In genomic region chr6:120932597-120932996, GRCm38 (mm10) we compare ENCODE assay signal across 16 mouse cellular contexts. TPM values are rescaled to one million over a fixed set of nuclear protein-coding genes. Genes with fewer than 3 reads are reported as not detected.
A peak's percentile ranks its signal among the peaks of the same experiment; 100 is the strongest.
DNase-seq lines count a peak whose midpoint lies in the region; ATAC-seq and TF ChIP-seq lines count a peak whose summit lies in the region.
"Had no signal": no experiment of that assay in that cellular context is flagged by ENCODE, and none has a peak within 500 bp of the region (broad histone marks: within the 10 kb centered on the region; RNA-seq: fewer than 3 reads in every experiment).

No protein-coding gene starts in this region.

- in situ Hi-C loops in ES-E14 (cut with MboI; ENCODE audit: low sequenced_read_pairs in 2 of 2, unreplicated experiment in 2 of 2) = no loop called here

- no peak for TF ChIP-seq CTCF in heart, postnatal 0 days (IDR thresholded peaks at IDR 0.05; ENCODE audit: low read depth)
- no peak; the same call in 1 of the 2 replicates for TF ChIP-seq CTCF in thymus, adult 2 months (IDR thresholded peaks at IDR 0.05; ENCODE audit: borderline replicate concordance, control insufficient read depth, extremely low read depth, insufficient read depth, low read length, poor library complexity)

- H3K9me3 ChIP-seq in ES-E14 (ENCODE audit: control insufficient read depth, insufficient read depth, low read depth, low read length) = no peaks in the 10 kb centered on the region
- H3K9me3 ChIP-seq in heart, postnatal 0 days (replicated peaks; ENCODE audit: control insufficient read depth, low read length) = no peaks in the 10 kb centered on the region
- H3K9me3 ChIP-seq in midbrain, embryonic 11.5 days (ENCODE audit: control insufficient read depth, low read length) = no peaks in the 10 kb centered on the region
- no peaks in the 10 kb centered on the region for H3K9me3 ChIP-seq in hindbrain, embryonic 12.5 days (replicated peaks)
- H3K9me3 ChIP-seq: forebrain, embryonic 12.5 days; heart, embryonic 15.5 days; limb, embryonic 13.5 days; lung, embryonic 15.5 days; megakaryocyte, embryonic 14.5 days had no signal

- TF ChIP-seq POLR2A in thymus, adult 2 months (IDR thresholded peaks at IDR 0.05; ENCODE audit: control insufficient read depth, extremely low read depth, insufficient read depth, low read length, poor library complexity) = 0 out of 2 replicates have a peak, but pooled peaks have one; percentile 52

- H3K27ac ChIP-seq in ES-E14 (ENCODE audit: insufficient read depth, low read depth, low read length, poor library complexity, severe bottlenecking) = no peak overlapping the region
- peak overlapping the region; percentile 47; the same call in 1 of the 2 replicates for H3K27ac ChIP-seq in heart, postnatal 0 days (ENCODE audit: low read depth)
- peak overlapping the region; percentile 90 for H3K27ac ChIP-seq in thymus, adult 2 months (ENCODE audit: control insufficient read depth, insufficient read depth, low read length)
- H3K27ac ChIP-seq in midbrain, embryonic 11.5 days (ENCODE audit: low read depth, low read length) = no peak overlapping the region
- H3K27ac ChIP-seq in hindbrain, embryonic 12.5 days = no peak overlapping the region
- H3K27ac ChIP-seq: forebrain, embryonic 12.5 days; heart, embryonic 15.5 days; limb, embryonic 13.5 days; lung, embryonic 15.5 days had no signal

- no peak for TF ChIP-seq EP300 in heart, postnatal 0 days (IDR thresholded peaks at IDR 0.05; ENCODE audit: low read depth)

- no peak overlapping the region for H3K4me3 ChIP-seq in ES-E14 (ENCODE audit: insufficient read depth in 1 of 2, low read depth in 1 of 2, low read length in 2 of 2, poor library complexity in 1 of 2, severe bottlenecking in 1 of 2)
- no peak overlapping the region for H3K4me3 ChIP-seq in heart, postnatal 0 days (ENCODE audit: low read depth, low read length)
- peak overlapping the region; percentile 34 for H3K4me3 ChIP-seq in thymus, adult 2 months (ENCODE audit: control insufficient read depth, insufficient read depth, low read length)
- no peak overlapping the region for H3K4me3 ChIP-seq in midbrain, embryonic 11.5 days (ENCODE audit: low read depth, low read length)
- H3K4me3 ChIP-seq in hindbrain, embryonic 12.5 days = no peak overlapping the region
- H3K4me3 ChIP-seq: forebrain, embryonic 12.5 days; heart, embryonic 15.5 days; limb, embryonic 13.5 days; lung, embryonic 15.5 days; megakaryocyte, embryonic 14.5 days had no signal

- 28% methylated on average over 12 of the region's 12 CpGs for whole genome bisulfite sequencing in heart, postnatal 0 days
- WGBS in thymus, adult 2 months = 62% methylated on average over 12 of the region's 12 CpGs
- WGBS in midbrain, embryonic 11.5 days = 93% methylated on average over 12 of the region's 12 CpGs
- WGBS in hindbrain, embryonic 12.5 days = 93% methylated on average over 12 of the region's 12 CpGs

- H3K4me2 ChIP-seq in heart, postnatal 0 days (ENCODE audit: low read depth, low read length) = no peak overlapping the region; the same call in 1 of the 2 replicates
- H3K4me2 ChIP-seq in midbrain, embryonic 11.5 days = no peak overlapping the region
- H3K4me2 ChIP-seq in hindbrain, embryonic 12.5 days (replicated peaks) = no peak overlapping the region
- H3K4me2 ChIP-seq: forebrain, embryonic 12.5 days; heart, embryonic 15.5 days; limb, embryonic 13.5 days; lung, embryonic 15.5 days had no signal

- peak; percentile 83 for DNase-seq in CD4-positive, CD25-positive, alpha-beta regulatory T cell, adult 2 months (ENCODE audit: low read depth, low spot score)
- no peak for DNase-seq in ES-E14 (ENCODE audit: low read depth, low spot score)
- peak; percentile 60 for DNase-seq in heart, postnatal 0 days (ENCODE audit: low spot score)
- peak; percentile 77 for DNase-seq in thymus, adult 2 months
- no peak for DNase-seq in midbrain, embryonic 11.5 days (ENCODE audit: low spot score, missing footprints)
- no peak for DNase-seq in left cerebral cortex, adult 8-10 months (ENCODE audit: low spot score in 2 of 2)
- no peak for DNase-seq in testis, postnatal 10 days (ENCODE audit: low spot score)
- DNase-seq: cerebellum, adult 18-20 months; kidney, postnatal 25 days had no signal

- ATAC-seq in heart, postnatal 0 days (ENCODE audit: insufficient read depth, low read depth) = peak; percentile 25; the same call in 1 of the 2 replicates
- no peak for ATAC-seq in midbrain, embryonic 11.5 days (ENCODE audit: low FRiP score)
- no peak for ATAC-seq in hindbrain, embryonic 12.5 days (ENCODE audit: low FRiP score)
- ATAC-seq: intestine, embryonic 16.5 days had no signal

- peaks cover 3% of the 10 kb centered on the region; the same call in 1 of the 2 replicates for H3K36me3 ChIP-seq in ES-E14 (ENCODE audit: control insufficient read depth, insufficient read depth, low read length, poor library complexity, severe bottlenecking)
- peaks cover 52% of the 10 kb centered on the region for H3K36me3 ChIP-seq in heart, postnatal 0 days (replicated peaks; ENCODE audit: control insufficient read depth, insufficient read depth, low read length)
- no peaks in the 10 kb centered on the region for H3K36me3 ChIP-seq in thymus, adult 2 months (ENCODE audit: control insufficient read depth, insufficient read depth, low read length)
- peaks cover 4% of the 10 kb centered on the region; the same call in 1 of the 2 replicates for H3K36me3 ChIP-seq in midbrain, embryonic 11.5 days (ENCODE audit: control insufficient read depth, insufficient read depth, low read length)
- H3K36me3 ChIP-seq in hindbrain, embryonic 12.5 days = peaks cover 39% of the 10 kb centered on the region

- no peaks in the 10 kb centered on the region for H3K4me1 ChIP-seq in ES-E14 (ENCODE audit: control insufficient read depth in 2 of 2, insufficient read depth in 2 of 2, low read length in 2 of 2, poor library complexity in 1 of 2)
- peaks cover 6% of the 10 kb centered on the region for H3K4me1 ChIP-seq in heart, postnatal 0 days (ENCODE audit: control insufficient read depth, insufficient read depth)
- H3K4me1 ChIP-seq in thymus, adult 2 months (replicated peaks; ENCODE audit: control insufficient read depth, insufficient read depth, low read length) = peaks cover 79% of the 10 kb centered on the region
- H3K4me1 ChIP-seq in midbrain, embryonic 11.5 days (ENCODE audit: control insufficient read depth, insufficient read depth, low read length) = no peaks in the 10 kb centered on the region
- no peaks in the 10 kb centered on the region for H3K4me1 ChIP-seq in hindbrain, embryonic 12.5 days
- H3K4me1 ChIP-seq: forebrain, embryonic 12.5 days; lung, embryonic 15.5 days had no signal

- no peak overlapping the region for H3K9ac ChIP-seq in ES-E14 (ENCODE audit: insufficient read depth, low read depth, low read length, poor library complexity, severe bottlenecking)
- no peak overlapping the region for H3K9ac ChIP-seq in heart, postnatal 0 days (replicated peaks; ENCODE audit: low read depth, low read length)
- no peak overlapping the region for H3K9ac ChIP-seq in midbrain, embryonic 11.5 days (ENCODE audit: low read length)
- no peak overlapping the region for H3K9ac ChIP-seq in hindbrain, embryonic 12.5 days
- H3K9ac ChIP-seq: forebrain, embryonic 12.5 days; heart, embryonic 15.5 days; limb, embryonic 13.5 days; lung, embryonic 15.5 days had no signal

- no peaks in the 10 kb centered on the region for H3K27me3 ChIP-seq in heart, postnatal 0 days (ENCODE audit: control insufficient read depth, insufficient read depth, low read length)
- H3K27me3 ChIP-seq in thymus, adult 2 months (ENCODE audit: control insufficient read depth, insufficient read depth, low read length) = no peaks in the 10 kb centered on the region
- H3K27me3 ChIP-seq in midbrain, embryonic 11.5 days (ENCODE audit: control insufficient read depth, insufficient read depth, low read length) = no peaks in the 10 kb centered on the region
- no peaks in the 10 kb centered on the region for H3K27me3 ChIP-seq in hindbrain, embryonic 12.5 days
- H3K27me3 ChIP-seq: forebrain, embryonic 12.5 days; heart, embryonic 15.5 days; limb, embryonic 13.5 days; lung, embryonic 15.5 days had no signal

TF ChIP-seq in ES-E14, 5 proteins besides CTCF, POLR2A, EP300 and RAD21:
- TF ChIP-seq MAFK (IDR thresholded peaks at IDR 0.05; ENCODE audit: insufficient read depth, low read depth, low read length) = 0 out of 2 replicates have a peak, but pooled peaks have one; percentile 6
- TF ChIP-seq ZC3H11A (IDR thresholded peaks at IDR 0.05; ENCODE audit: borderline replicate concordance, low read depth, low read length) = no peak

RNA-seq across cellular contexts. Expression of gene Bid, which starts 15.9 kb away (rescaled TPM):
- 20.0 and 27.0 TPM in 2 replicates for total RNA-seq in ES-E14 (2012; rRNA removed)
- total RNA-seq in heart, postnatal 0 days (2014; rRNA removed; ENCODE audit: low replicate concordance) = 3.3 and 5.1 TPM in 2 replicates
- 2.6 and 3.6 TPM in 2 replicates for polyA plus RNA-seq in heart, postnatal 0 days (2015; fragmentation: Nextera tagmentation; extraction: Ambion mirVana)
- polyA plus RNA-seq in thymus, adult 2 months (2012; rRNA removed) = 36.5 and 43.1 TPM in 2 replicates
- 16.3 and 17.6 TPM in 2 replicates for polyA plus RNA-seq in midbrain, embryonic 11.5 days (2014; fragmentation: Nextera tagmentation; extraction: Ambion mirVana)
- 10 to 100 TPM in 3 of 4 experiments, 1 to 10 TPM in 1; 9.8 to 14.0 (median 11.5) TPM for total RNA-seq in left cerebral cortex, adult 8-10 months (2022)
- 17.5 and 19.4 TPM in 2 replicates for polyA plus RNA-seq in hindbrain, embryonic 12.5 days (2016; fragmentation: Nextera tagmentation; extraction: Ambion mirVana)

Comparison
In these comparisons a context has a peak if more than half of its experiments do, and no peak if none do; other contexts are left out.
1. DNase-seq: peak in CD4-positive, CD25-positive, alpha-beta regulatory T cell, adult 2 months (single experiment), heart, postnatal 0 days (single experiment) and thymus, adult 2 months (single experiment); none in ES-E14 (single experiment), midbrain, embryonic 11.5 days (single experiment), left cerebral cortex, adult 8-10 months (0 of 2) and testis, postnatal 10 days (single experiment).
2. H3K27ac ChIP-seq: peak in heart, postnatal 0 days (single experiment) and thymus, adult 2 months (single experiment); none in ES-E14 (single experiment), midbrain, embryonic 11.5 days (single experiment) and hindbrain, embryonic 12.5 days (single experiment).